Mouse (Mus musculus): ENCODE measurements around the gene Slc9b2.

Gene Slc9b2

DNA sequence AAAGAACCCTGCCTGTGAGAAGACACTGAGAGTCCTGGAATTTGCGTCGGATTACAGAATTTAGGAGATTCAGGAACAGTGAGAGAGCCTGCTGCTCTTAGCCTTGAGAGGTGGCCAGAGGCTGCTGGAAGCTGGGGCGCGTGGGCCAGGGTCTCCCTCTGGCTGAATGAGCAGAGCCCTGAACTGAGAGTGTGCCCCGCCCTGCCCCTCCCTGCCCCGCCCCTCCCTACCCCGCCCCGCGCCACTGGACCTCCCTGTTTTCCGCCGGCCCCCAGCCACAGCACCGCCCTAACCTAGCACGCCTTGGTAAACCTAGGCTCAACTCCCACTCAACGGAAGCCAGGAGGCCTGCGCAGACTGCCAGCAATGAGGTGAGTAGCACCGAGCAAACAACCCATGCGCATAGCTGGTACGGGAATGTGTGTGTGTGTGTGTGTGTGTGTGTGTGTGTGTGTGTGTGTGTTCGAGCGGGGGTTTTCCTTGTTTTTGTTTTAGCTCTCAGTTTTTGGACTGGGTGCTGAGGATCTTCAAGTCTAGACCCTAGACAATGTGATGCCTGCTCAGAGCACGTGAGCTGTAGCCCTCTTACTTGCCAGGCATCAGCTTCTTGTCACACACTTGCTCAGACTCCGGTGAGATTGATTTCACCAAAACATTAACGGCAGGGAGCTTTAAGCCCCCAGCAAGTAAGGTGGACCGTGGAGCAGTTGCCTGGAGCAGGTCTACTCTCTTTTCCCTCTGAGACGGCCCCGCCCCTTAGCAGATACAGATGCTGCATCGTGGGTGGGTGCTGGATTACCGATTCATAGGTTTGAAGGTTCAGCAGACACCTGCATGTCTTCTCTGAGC lies at the start of gene Slc9b2:
Gene Slc9b2 (plus strand): TSS at position 290 of the 849 bp plus-strand sequence.
- no peak for DNase-seq (ENCODE audit: low spot score in 2 of 2)

DNA sequence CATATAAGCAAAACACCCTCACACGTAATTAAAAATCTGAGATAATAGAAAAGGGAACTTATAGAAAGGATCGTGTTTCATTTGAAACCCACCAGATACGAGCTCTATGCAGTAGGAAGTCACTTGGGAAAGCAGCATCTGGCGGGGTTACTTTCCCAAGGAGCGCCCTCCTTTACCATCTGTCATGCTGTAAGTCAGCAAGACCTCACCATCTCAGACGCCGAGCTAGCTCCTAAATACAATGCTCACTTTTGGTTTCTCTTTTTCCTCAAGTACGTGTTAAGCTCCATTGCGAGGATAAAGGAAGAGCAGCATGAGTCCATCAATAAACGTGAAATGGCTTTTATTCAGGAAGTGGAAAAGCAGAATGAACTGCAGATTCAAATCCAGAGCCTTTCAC lies 48.6 kb upstream of the Slc9b2 start:
- DNase-seq (ENCODE audit: low spot score in 2 of 2), result no peak

DNA sequence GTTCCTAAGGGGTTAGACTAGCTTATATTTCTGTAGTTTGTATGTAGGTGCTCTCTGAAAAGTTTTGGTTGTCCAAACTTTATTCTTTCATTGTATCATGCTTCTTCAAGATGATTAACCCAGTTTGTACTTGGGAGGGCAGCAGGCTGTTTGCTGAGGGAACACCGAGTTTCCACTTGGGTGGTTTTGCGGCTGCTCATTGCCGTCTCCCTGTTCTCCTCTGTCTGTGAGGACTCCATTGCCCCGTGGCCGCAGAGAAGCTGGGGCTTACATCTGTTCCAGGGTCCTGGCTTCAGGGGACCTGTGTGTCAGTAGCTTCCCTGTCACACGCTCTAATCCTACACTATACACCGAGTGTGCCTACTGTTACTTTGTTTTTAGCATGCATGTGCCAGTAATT lies 47.3 kb upstream of the Slc9b2 start:
- no peak for DNase-seq (ENCODE audit: low spot score in 2 of 2)

DNA sequence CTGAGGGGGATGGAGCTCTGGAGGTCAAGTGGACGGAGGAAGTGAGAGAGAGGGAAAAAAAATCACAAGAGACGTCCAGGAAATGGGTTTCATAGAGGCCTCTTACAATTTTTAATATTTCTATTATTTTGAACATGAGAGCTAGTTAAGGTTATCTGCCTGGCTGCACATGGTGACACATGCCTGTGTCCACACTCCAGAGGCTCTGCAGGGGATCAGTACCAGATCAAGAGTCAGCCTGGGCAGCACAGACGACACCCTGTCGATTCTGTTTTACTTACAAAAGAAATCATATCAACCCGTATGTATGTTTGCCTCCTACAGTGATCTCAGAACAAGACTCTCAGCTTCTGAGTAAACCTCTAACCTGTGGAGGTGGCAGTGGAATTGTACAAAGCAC lies 38.9 kb upstream of the Slc9b2 start:
- DNase-seq (ENCODE audit: low spot score in 2 of 2), result no peak

DNA sequence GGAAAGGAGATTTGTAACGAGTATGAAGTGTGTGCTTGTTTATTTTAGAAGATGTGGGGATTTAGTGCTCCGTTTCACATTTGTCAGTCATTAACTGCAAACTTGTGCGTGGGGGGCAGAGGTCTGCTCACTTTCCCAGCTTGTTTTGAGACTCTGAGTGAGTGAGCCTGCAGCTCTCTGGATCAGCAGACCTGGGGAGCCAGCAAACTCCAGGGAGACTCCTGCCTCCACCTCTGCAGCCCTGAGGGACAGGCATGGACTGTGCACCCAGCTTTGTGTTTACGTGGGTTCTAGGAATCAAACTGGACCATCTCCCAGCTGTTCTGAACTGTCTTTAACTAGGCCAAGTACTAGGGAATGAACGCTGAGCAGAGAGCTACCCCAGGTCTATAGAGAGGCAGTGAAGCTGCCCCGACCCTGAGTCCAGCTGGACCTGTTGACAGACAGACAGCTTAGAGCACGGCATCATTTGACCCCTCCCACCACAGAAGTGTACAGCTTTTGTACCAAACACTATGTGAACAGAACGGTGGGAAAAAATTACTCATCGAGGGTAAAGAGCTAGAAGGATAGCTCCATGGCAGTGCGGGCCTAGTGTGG lies 38.0 kb upstream of the Slc9b2 start:
- DNase-seq (ENCODE audit: low spot score in 2 of 2), result no peak

DNA sequence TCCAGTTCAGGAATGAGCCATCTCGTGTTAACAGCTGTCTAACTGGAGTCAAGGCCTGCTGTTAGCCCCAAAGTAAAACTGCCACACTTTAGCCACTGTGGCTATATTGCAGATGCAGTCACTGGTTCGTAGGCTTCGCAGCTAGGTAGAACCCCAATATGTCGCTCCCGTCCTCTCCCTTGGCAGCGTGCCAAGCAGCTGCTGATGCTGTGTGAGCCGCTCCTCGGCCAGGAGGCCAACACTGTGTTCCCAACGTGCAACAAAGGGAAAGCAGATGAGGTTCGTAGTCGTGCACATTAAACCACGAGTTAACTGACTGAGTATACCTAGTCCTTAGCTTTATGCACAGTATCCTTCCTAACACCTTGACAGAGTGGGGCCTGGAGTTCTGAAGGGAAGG lies 34.9 kb upstream of the Slc9b2 start:
- no peak for DNase-seq (ENCODE audit: low spot score in 2 of 2)

DNA sequence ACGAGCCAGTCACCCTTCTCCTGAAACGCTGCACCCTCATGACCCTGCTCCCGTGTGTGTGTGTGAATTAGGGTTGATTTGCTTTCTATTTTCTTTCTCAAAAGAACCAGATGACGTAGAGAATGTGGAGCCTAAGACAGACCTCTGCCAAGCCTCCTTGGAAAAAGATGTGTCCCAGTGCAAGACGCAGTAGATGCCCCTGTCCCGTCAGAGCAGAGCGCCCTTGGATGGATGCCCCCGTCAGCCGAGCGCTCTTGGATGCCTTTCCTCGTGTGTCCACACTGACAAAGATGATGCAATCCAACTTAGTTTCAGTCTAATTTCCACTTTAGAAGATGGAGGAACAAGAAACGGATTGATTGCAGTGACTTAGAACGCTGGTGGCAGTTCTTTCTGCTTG lies 34.5 kb upstream of the Slc9b2 start:
- DNase-seq (ENCODE audit: low spot score in 2 of 2), result no peak

DNA sequence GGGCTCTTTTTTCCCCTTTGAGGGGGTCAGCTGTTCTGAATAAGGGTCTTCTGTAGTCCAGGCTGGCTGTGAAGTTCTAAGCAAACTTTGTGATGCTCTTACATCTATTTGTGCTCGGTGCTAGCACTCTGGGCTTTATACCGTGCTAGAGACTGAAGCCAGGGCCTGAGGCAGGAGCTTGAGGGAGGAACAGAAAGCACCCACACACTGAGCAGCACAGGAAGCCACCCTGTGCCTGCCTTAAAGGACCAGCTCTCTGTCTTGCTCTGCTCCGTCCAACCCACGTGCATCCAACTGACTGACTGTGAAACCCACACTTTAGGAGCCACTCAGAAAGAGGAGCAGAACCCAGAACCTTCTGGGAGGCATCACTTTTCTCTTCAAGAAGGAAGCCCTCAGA lies 27.3 kb upstream of the Slc9b2 start:
- no peak for DNase-seq (ENCODE audit: low spot score in 2 of 2)

DNA sequence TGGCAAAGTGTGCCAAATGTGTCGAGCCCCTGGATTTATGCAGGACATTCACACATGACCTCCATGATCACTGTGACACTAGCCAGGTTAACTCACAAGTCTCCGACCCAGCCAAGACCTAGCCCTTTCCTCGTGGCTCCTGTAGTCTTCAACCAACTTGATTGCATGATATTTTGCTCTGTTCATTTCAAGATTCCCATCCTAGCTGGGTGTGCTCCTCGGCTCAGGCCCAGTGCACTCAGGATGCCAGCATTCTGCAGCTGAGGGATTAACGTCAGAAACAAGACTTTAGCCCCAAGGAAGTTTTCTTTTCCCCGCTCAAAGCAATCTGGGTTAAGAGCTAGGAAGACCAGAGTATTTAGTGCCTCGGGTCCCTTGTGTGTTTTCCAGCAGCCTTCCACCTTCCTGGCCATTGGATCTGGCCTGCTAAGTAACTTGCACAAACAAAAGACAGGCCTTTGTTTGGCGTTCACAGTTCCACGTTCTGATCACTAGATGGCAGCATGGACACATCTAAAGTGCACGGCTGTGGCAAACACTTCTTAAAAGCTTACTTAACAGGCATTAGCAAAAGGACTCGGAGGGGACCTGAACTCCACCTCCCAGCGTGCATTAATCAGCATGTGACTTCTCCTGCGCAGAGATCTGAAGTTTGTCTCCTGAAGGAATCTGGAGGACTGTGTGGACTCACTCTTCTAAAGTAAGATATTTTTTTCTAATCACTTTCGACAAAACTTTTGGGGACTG lies 26.7 kb upstream of the Slc9b2 start, which contains the start of gene Bdh2:
Gene Bdh2 (plus strand): TSS at position 553 of the 747 bp plus-strand sequence.
- peak; percentile 56 to 77 for DNase-seq (ENCODE audit: low spot score in 2 of 2)

DNA sequence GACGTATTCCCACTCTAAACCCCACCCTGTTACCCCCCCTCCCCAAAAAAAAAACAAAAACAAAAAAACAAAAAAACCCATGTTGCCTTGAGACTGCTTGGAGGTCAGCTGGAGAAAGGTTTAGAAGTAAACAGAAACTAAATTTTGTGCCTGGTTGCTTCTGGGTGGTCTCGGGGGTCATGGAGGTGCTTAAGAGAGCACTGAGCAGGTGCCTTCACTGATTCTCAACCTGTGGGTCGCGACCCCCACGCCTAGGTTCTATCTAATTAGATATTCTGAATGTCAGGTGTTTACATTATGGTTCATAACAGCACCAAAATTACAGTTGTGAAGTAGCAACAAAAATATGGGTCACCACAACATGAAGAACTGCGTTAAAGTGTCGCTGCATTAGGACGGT lies 25.8 kb upstream of the Slc9b2 start:
- no peak for DNase-seq (ENCODE audit: low spot score in 2 of 2)

DNA sequence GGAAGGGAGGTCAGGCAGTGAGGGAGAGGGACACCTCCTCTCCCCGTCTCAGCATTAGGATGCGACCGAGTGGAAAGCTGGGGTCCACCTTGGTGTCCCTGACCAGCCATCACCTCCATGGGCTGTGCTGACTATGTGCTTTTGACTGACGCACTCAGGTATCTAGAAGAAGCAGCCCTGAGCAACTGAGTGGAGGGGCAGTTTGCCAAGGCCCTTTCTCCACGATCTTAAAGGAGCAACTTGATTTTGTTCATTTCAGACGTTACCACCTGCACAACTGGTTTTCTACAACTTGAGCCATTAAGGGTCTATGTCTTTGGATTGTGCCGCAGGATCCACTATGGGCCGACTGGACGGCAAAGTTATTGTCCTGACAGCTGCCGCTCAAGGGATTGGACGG lies 22.2 kb upstream of the Slc9b2 start:
- no peak for DNase-seq (ENCODE audit: low spot score in 2 of 2)

DNA sequence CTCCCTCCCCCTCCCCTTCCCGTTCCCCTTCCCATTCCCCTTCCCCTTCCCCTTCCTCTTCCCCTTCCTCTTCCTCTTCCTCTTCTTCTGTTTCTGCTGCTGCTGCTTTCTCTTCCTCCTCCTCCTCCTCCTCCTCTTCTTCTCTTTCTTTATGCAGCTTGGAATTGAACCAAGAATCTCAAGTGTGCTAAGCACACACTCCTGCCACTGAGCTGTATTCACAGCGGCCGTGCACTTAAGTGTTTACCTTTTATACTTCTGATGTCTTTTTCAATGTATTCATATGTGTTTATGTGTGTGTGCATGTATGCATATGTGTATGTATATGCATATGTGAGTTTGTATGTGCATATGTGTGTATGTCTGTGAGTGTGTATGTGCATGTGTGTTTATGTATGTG lies 21.7 kb upstream of the Slc9b2 start:
- no peak for DNase-seq (ENCODE audit: low spot score in 2 of 2)

DNA sequence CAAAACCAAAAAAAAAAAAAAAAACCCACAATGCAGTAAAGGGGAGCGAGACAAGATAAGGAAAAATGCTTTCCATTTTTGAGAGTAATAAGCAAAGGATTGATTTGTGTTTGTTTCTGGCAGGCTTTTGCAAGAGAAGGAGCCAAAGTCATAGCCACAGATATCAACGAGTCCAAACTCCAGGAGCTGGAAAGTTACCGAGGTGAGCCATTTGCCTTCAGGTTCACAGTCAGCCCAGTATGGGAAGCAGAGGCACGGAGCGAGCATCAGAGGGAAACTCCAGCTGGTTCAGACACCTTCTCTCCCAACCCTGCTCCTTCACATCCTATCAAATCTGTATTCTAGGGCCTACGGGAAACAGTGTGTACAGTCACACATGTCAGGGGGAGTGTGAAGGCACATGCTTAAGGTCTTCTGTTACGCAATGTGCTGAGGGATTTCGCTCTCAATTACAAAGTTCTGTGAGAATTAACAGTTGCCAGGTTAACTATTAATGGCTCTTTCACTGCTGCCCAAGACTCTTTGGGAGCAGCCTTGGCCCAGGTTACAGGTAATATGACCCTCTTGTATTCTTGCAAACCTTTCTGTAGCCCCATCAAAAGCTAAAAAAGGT lies 19.3 kb upstream of the Slc9b2 start:
- DNase-seq (ENCODE audit: low spot score in 2 of 2), result no peak

DNA sequence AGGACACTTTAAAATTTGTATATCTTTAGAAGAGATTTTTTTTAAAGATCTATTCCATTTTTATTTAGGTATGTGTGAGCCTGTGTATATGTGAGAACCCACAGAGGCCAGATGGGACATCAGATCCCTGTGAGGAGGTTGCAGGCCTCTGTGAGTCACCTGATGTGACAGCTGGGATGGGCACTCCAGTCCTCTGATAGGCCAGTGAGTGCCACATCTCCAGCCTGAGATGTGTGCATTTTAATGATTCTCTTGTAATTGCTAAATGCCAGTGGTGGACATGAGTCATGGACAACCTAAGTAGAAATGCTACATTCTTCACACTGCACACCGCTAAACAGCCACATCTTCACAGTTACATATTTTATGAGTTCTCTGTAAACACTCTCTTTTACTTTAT lies 18.4 kb upstream of the Slc9b2 start:
- no peak for DNase-seq (ENCODE audit: low spot score in 2 of 2)

DNA sequence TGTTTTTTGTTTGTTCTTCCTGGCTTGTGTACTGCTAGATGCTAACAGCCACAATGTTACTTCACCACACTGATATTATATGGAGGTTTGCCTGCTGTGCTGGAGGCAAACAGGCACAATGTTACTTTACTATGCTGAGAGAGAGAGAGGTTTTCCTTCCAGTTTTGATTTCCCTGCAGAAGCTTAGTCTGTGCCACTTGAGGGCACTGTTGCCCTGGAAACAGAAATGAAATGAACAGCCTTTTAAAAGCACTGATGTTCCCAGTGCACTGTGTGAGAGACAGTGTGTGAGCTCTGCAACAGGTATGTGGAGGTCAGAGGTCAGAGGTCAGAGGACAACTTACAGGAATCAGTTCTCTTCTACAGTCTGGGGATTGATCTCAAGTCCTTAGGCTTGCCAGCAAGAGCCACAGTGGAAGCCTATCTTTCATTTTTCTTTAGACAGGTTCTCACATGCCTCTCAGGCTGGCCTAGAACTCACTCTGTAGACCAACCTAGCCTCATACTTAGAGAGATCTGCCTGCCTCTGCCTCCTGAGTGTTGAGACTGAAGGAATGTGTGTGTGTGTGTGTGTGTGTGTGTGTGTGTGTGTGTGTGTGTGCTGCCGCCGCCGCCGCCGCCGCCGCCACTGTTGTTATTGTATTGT lies 17.1 kb upstream of the Slc9b2 start:
- DNase-seq (ENCODE audit: low spot score in 2 of 2), result peak in 1 of 2 experiments; percentile 60

DNA sequence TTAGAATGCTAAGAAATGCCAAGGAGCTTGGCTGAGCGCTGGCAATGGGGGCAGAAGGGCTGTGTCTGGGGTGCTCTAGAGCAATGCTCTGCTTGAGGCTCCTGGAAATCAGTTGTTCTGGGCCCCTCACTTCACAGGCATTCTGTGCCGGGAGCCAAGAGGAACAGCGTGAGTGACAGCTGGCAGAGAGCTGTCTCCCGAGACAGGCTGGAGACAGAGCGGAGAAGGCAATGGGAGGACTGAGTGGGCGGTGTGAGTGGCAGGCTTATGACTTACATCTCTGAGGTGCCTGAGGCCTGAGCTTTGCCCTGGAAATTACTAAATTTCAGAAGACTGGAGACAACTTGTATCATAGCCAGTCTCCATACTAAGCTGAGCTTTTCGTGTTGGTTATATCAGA lies 13.8 kb upstream of the Slc9b2 start:
- no peak for DNase-seq (ENCODE audit: low spot score in 2 of 2)

DNA sequence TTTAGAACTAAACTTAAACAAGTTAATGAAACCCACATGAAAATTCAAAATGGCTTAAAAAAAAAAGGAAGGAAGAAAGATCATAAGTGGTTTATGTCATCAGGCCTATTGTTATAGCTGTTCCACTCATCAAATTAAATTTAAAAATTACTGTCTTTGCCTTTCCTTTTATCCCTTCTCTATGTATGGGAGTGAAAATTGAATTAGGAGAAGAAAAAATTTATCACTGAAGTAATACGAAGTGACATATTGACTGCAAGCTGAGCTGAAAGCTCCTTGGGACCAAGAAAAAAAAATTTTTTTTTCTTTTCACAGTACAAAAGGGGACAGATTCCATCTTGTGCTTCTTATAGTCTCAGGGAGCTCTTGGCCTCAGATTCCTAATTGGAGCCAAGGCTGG lies 11.9 kb upstream of the Slc9b2 start:
- no peak for DNase-seq (ENCODE audit: low spot score in 2 of 2)

DNA sequence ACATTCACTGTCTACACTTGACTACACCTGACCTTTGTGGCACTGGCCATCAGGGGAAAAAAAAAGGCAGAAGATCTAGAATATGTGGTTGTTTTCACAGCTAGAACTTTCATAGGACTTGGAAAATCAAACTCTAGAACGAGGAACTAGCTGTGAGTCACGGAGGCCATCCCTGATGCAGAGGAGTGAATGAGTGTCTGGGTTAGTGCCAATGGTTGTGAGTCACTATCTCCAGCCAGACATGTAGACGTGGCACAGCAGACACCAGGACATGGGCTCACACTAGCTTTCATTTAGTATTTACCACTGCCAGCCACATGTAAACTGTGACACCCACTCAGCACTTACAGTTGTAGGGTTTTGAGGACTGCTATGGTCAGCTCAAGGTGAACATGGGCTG lies 8.9 kb upstream of the Slc9b2 start:
- no peak for DNase-seq (ENCODE audit: low spot score in 2 of 2)

DNA sequence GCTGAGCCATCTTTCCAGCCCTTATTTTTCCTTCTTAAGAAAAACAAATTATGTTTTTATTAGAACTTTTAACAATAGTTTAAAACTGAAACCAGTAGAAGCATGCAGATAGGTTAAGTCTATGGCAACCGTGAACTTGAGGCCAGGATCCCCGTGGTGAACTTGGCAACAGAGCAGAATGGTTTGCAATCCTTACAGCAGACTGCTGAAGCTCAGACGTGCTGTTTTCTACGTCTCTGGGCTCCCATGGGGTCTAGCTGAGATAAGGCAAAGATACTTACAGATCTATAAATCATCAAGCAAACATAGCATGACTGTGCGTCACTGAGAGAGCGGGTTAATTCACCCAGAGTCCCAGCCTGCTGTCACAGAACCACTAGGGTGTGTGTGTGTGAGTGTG lies 7.4 kb upstream of the Slc9b2 start:
- no peak for DNase-seq (ENCODE audit: low spot score in 2 of 2)

DNA sequence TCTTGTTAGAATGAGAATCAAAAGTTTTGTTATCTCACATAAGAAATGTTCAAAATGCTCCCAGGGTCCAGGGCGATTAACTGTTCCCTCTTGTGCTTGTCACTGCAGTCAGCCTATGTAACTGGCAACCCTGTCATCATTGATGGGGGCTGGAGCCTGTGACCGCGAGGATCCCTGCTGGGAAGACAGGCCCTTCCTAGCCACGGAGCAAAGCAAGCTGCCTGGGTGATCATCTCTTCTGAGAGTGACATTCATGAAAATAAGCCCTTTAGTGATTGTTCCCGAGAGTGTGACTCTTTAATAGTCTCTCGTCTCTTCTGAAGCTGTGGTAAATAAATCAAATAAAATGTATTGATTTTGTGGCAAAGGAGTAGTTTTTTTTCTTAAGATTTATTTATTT lies 3.4 kb upstream of the Slc9b2 start:
- no peak for DNase-seq (ENCODE audit: low spot score in 2 of 2)

DNA sequence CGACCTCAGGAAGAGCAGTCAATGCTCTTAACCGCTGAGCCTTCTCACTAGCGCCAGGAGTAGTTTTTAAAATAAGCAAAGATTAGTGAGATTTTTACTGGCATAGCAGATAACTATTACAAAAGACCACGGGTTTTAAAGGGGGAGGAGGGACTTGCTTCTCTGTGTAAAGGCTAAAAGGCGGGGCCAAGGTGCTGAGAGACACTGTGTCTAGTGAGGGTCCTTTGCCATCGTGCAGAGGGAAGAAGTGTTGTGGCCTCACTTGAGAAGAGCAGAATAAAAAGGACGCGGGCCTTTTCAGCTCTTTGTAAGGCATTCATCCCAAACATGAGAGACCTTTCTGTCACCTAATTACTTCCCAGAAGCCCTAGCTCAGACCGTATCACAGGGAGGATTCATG lies 2.9 kb upstream of the Slc9b2 start:
- no peak for DNase-seq (ENCODE audit: low spot score in 2 of 2)
